Mouse (Mus musculus): Measurements from ENCODE around the gene Xrcc6.

Gene Xrcc6

DNA sequence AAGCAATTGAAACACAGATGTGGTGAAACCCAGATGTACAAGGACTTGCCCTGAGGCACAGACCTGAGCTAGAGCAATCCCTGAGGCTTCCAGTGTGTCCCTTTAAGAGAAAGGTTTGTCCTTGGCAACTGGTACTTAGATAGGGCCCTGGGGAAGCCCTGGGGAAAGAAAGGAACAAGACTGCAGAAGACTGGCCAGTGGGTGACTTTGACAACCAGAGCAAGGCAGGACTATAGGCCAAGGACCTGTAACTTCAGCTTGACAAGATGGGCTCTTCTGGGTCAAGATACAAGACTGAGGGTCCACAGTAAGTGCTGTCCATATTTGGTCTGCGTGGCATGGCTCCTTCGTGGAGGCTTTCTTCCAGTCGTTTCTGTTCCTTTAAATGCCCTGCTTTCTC, at the start of gene Xrcc6:
Xrcc6 (plus strand) TSS at position 190 of the 400 bp plus-strand sequence.
- DNase-seq (ENCODE audit: low read depth, low spot score): no peak

DNA sequence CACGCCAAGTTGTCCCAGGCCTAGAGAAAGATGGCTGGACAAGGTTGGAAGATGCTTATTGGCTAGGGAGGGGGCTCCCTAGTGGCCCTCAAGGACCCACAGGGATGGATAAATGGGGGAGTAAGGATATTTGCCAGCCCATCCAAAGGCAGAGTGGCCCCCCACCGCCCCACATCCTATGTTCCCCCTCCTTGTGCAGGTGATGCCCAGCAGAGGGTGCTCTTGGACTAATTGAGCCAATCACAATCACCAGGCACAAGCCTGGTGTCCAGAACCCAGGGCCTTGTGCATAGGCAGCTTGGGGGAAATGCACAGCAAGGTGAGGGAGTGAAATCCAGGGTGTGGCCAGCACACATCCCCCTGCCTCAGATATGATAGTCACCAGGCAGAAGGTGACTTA, 49.4 kb upstream of the Xrcc6 start:
- DNase-seq (ENCODE audit: low read depth, low spot score): no peak

DNA sequence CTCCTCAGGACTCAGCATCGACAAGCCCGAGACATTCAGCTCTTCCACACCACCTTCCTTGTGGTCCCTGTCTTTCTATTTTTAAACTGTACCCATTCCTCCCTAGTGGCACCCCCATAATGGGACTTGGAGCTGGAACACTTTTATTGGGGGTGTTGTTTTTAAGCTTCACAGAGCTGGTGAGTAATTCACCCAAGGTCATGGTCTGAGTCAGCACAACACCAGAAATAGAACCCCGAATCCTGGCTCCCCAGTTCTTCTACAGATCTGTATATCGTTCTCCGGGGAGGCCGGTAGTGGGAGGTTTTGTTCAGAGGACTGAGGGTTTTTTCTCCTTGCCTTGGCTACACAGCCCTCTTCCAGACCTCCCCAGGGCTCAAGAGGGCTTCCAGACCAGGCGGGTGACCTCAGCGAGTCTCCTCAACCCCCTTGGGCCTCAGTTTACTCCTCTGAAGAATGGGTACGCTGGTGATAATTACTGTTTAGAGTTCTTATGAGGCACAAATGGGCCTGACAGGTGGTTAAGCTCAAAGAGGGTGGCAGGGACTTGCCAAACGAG, 48.4 kb upstream of the Xrcc6 start:
- DNase-seq (ENCODE audit: low read depth, low spot score): no peak

DNA sequence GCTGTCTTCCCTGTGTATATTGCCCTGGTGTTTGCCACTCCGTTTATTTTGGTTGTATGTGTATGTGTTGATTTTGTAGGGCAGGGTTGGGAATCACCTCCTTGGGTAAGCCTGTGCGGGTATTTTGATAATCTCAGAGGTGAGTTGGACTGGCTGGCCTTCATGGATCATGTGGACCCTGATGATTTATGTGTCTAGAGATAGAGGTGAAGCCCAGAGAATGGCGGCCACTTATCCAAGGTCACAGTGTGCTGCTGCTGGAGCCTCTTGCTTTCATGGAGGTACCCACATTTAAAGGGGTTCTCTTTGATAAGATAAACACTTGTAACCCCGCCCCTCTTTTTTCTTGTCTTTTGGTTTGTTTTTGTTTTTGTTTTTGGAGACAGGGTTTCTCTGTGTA, 47.9 kb upstream of the Xrcc6 start:
- no peak for DNase-seq (ENCODE audit: low read depth, low spot score)

DNA sequence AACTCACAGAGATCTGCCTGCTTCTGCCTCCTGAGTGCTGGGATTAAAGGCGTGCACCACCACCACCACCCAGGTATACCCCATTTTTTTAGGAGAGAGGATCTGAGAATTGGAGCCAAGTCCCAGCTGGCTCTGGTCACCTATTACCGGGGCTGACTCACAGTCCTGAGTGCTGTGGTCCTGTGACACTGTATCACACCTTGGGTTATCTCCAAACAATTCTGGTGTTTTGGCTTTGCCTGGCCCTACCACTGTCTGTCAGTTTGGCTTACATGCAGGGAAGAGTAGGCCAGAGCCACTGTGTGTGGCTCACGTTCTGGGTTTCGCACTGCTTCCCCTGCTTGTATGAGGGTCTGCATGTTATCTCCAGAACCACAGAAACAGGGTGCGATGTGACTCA, 47.4 kb upstream of the Xrcc6 start:
- DNase-seq (ENCODE audit: low read depth, low spot score): no peak

DNA sequence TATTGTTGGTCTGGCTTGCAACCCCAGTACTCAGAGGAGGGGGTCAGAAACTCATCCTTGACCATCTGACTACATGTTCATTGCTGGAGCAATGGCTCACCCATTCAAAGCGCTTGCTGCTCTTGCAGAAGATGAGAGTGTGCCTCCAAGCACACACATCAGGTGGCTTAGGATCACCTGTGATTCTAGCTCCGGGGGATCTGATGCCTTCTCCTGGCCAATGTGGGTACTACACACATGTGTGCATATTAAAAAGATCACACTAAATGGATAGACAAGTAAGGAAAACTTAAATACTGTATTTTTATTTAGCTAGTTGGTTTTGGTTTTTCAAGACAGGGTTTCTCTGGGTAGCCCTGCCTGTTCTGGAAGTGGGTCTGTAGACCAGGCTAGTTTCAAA, 46.6 kb upstream of the Xrcc6 start:
- DNase-seq (ENCODE audit: low read depth, low spot score): no peak

DNA sequence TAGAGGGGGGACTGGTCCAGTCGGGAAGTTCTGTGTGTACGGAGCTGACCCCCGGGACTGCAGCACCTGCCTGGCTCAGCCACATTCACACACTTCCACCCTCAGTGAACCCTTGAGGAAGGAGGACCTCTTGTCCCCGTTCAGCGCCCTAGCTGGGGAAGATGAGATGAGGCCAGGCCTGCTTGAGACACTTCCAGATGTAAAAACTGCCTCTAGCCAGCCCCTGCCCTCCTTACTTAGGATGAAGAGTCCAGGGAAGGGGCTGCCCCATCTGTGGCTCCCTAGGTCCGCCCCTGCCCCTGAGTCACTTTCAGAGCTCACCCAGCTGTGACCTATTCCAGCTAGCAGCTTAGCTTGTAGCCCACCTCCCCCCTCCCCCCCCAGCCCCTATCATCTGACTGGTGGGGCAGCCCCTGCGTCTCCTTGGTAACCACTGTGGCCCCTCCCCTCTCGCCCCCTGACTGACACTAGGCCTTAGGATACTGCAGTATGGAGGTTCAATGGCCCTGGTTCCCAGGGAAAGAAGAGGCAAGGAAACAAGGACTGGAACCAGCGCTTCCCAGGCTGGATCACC, 44.4 kb upstream of the Xrcc6 start:
- DNase-seq (ENCODE audit: low read depth, low spot score): no peak

DNA sequence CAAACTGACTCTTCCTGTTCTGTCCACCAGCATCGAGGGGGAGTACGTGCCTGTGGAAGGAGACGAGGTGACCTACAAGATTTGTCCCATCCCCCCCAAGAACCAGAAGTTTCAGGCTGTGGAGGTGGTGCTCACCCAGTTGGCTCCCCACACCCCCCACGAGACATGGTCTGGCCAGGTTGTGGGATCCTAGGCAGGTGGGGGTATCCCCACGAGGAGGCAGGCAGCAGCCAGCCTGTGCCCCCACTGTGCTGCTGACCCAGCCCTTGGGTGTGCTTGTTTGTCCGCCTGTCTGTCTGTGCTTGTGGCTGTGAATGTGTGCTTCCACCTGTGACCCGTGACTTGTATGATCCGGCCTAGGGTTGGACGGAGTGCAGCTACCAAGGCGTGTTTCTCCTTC, 38.6 kb upstream of the Xrcc6 start:
- no peak for DNase-seq (ENCODE audit: low read depth, low spot score)

DNA sequence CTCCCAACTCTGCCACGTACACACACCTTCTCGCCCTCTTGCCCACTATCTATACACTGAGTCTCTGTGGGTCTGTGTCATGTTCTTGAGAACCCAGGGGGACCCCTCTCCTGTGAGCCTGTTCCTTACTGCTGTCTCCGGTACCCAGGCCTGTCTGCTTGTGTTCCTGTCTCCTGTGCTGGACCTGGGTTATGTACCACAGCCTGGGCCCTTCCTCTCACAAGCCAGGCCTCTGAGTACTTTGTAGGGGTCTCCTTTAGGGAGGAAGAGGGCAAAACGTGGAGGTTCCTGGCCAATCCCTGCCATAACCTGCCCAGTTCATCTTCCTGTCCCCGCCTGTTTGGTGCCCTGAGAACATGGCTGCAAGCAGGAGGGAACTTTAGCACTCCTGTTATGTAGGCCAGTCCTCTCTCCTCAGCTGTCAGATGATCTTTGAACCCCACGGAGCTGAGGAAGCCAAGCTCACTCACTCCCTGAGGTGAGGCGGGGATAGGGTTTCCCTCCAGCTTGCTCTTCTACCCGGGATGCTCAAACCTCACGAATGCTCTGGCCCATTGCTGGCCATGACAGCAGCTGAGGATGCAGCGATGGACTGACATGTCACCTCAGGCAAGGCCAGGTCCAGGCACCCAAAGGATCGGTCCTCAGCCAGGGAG, 38.0 kb upstream of the Xrcc6 start:
- DNase-seq (ENCODE audit: low read depth, low spot score): no peak

DNA sequence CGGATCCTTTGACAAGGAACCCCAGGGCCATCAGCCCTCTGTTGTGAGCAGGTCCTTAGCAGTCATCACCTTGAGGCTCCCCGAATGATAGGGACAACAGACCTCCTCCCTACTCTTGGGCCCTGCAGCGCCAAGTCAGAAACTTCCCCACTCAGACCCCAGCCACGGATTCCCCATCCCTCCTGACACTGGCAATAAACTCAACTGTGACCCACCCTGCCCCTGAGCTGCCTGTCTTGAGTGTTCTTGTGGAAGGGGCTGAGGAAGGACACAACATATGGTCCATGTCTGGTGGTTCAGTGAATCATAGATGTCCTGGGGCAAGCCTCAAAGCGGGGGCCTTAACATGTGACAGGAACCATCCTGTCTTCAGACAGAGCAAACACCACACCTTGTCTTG, 36.9 kb upstream of the Xrcc6 start:
- DNase-seq (ENCODE audit: low read depth, low spot score): no peak

DNA sequence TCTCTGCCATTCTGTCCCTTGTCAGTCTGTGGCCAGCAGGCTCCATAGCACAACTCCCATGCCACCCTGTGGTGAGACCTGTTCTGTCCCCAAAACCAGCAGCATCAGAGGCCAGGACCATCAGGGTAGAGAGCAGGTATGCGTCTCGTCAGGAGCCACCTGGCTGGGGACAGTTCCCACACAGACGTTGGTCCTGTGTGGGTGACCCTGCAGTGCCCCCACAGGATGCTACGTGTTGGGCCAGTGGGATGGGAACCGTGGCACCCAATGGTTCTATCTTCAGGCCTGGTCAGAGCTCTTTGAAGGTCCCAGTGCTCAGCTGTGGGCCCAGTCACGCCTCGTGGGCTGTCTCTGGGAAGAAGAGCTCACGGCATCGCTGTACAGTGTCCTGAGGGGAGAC, 36.5 kb upstream of the Xrcc6 start:
- no peak for DNase-seq (ENCODE audit: low read depth, low spot score)

DNA sequence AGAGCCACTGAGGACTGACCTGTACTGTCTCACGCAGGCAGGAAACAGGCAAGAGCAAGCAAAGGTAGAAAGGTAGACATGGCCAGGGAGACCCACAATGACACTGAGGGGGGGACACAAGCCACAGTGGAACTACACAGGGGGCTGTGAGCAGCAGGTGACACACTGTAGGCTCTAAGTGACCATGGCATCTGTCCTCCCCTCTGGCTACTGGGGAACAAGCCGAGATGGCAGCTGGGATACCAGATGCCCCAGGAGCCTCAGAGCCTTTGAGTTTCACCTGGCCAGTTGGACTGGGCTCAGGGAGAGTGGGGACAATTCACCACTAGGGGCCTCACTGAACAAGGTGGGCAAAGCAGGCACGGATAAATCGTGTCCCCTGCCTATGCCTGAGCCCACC, 35.3 kb upstream of the Xrcc6 start:
- no peak for DNase-seq (ENCODE audit: low read depth, low spot score)

DNA sequence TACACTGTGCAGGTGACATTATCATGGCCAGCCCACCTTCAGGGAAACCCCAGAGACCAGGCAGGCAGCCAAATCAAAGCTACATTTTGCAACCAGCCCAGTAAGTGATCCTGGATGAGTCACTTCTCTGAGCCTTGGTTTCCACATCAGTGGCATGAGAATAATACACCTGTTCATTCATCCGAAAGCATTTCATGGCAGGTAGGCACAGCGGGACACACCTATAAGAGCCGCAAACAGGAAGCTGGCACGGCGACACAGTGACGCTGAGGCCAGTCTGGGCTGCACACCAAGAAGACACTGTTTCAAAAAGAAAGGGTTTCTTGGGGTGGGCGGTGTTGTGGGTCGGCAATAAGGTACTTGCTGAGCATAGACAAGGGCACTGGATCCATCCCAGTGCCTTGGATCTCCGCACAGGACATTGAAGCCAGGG, 33.5 kb upstream of the Xrcc6 start:
- DNase-seq (ENCODE audit: low read depth, low spot score): no peak

DNA sequence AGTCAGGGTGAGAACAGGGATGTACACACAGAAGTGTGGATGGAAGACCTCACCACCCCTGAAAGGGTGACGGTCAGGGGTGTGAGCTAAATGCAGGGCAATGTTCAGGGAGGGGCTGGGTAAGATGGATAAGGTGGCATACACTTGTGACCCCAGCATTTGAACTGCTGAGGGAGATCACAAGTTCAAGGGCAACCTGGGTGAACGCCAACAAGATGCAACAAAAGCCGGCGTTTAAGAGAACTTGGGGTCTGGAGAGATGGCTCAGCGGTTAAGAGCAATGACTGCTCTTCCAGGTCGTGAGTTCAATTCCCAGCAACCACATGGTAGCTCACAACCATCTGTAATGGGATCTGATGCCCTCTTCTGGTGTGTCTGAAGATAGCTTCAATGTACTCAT, 32.9 kb upstream of the Xrcc6 start:
- no peak for DNase-seq (ENCODE audit: low read depth, low spot score)

DNA sequence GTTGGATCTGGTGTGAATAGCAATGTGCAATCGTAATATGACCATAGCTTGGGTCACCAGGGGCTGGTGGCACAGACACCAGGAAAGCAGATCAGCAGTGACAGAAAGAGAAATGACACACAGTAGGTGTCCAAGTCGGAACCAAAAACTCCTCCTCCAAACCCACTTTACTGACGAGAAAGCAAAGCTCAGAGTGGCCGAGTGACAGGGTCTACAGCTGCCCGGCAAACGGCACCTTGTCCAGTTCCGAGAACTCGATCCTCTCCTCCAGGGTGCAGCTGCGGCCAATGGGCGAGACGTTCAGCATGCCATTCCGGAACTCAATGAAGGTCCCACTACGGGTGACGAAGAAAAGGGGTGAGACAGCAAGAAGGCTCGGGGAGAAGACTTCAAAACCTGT, 32.2 kb upstream of the Xrcc6 start:
- DNase-seq (ENCODE audit: low read depth, low spot score): no peak

DNA sequence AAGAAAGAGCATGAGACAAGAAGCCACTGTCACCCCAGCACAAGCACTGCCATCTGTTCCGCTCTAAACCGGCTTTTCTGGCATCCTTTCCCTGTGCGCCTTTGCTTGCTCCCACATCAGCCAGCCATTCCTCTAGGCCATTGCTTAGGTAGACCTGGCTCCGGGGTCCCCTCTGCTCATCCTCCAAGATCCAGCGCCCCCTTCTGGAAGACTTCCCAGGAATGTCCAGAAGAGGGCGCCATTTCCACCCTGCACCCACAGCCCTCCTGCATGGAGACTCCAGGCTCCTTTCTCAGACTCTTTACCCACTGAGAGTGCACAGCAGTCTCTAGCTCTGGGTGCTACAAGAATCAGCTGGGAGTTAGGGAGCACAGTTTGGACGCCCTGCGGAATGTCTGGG, 31.2 kb upstream of the Xrcc6 start:
- no peak for DNase-seq (ENCODE audit: low read depth, low spot score)

DNA sequence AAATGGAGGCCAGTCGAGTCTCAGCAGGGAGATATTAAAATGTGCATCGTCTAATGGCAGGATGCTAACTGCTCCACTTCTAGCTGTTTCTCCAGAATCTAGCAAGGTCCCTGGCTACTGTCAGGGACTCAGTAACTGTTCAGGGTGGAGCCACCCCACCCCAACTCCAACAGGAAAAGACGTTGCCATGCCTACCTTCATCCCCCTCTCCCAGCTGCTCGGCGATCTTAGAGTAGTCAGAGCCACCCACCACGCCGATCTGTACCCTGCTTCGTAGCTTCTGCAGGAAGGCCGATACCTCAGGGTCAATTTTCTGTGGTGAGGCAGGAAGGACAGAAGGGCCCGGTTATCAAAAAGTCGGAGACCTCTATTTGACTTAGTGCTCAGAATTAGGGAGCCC, 30.0 kb upstream of the Xrcc6 start:
- no peak for DNase-seq (ENCODE audit: low read depth, low spot score)

DNA sequence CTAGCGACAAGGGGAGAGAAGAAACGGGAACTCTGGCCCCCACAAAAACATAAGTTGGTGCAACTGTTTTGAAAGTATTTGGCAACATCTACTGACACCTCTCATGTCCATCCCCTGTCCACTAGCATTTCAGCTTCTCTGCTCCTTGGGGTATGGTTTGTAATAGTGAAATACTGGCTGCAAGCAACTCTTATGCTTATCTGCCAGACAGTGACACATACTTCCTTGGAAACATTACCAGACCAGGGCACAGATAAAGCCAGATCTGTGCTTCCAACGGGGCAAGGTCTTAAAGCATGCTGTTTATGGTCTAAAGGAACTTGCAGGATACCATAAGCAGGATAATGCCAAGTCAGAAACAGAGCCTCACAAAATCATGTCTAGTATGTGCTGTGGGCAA, 28.7 kb upstream of the Xrcc6 start:
- DNase-seq (ENCODE audit: low read depth, low spot score): no peak

DNA sequence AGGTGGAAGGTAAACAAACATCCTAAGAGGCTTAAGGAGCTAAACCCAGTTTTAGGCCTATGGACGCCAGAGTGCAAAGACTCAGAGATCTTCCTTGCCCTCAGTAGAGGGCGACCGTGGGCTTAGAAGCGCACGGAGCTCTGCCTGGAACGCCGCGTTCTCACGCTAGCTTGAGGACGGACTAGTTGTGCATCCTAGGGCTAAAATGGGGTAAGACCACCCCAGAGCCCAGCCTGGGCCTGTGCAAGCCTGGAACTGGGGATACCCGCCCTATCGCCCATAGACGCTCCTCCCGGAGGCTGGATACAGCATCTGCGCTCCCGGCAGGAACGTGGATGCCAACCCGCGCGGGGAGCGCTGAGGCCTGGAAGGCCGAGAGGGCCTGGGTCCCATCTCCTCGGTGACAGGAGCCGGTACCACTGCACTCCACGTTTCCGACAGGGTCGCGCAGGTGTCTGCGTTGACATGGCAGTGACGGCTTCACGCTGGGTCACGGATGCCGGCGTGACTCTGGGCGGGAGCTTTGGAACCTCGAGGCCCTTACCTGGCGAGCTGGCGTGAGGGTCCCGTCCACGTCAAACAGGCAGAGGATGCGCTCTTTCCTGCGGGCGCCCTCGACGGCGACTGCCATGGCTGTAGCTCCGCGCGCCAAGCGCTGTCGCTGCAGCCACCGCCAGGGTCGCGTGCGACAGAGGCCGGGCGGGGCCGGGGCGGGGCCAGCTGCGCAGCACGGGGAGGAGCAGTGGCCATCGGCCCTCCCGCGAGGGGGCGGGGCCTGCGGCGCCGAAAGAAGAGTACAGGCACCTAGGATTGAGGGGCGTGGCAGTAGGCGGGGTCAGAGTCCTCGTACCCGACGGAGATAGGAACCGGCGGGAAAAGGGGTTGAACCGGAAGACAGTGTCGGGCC, 27.2 kb upstream of the Xrcc6 start, which contains the start of gene Pmm1:
Pmm1 (minus strand) TSS at position 760 of the 907 bp plus-strand sequence.
- DNase-seq (ENCODE audit: low read depth, low spot score): peak; percentile 96

DNA sequence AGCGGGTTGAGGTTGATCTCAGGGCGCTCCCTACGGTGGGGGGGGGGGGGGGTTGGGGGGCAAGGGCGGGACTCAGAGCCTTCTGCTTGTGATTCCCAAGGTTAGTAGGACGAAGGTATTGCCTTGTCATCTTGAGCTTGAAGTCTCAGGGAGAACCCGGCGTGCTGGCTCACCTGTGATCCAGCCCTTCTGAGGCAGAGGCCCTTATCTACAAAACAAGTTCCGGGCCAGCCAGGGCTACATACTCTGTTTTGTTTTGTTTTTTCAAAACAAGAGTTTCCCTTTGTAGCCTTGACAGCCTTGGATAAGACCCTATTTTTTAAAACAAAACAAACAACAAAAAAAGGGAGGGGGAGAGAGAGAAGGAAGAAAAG, 26.6 kb upstream of the Xrcc6 start:
- DNase-seq (ENCODE audit: low read depth, low spot score): no peak

DNA sequence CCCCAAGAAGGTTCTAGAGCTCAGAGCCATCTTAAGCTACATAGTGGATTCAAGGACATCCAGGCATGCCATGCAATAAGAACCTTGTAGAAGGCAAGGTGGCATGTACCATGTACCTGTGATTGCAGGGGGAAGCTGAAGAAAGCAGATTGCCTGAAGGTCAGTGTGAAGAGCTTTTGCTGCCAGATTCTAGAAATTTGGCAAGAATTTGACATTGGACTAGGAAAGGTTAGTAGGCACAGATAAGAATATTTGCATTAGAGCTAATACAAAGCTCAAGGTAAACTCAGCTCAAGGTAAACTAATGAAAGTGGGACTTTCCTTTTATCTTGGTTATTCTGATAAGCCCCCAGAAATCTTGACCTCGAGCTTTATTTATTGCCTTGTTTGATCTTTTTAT, 23.4 kb upstream of the Xrcc6 start:
- DNase-seq (ENCODE audit: low read depth, low spot score): no peak

DNA sequence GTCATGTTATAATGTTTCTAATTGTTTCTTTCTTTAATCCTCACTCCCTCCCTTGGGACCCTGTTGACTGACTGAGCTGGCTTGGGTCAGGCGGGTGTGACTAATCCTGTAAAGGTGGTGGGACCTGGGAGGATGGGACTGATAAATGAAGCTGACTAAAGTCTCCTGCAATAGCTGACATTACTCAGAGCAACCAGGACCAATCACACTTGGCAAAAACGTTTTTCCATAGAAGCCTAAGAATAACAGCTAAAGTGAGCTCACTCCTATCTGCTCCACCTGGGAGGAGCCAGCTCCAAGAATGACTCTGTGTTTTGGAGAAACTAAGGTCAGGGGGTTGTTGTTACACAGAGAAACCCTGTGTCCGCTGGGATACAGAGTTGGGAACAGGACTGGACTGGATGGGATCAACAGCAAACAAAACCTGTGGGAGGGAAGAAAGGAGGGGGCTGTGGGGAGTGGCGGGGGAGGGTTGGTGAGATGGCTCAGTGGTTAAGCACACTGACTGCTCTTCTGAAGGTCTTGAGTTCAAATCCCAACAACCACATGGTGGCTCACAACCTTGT, 22.6 kb upstream of the Xrcc6 start:
- DNase-seq (ENCODE audit: low read depth, low spot score): no peak
